Mouse (Mus musculus): ENCODE results near the gene Pknox1.

GRCm38 (mm10) chr17:31646199-31647002, 81.9 kb downstream of the Pknox1 start:
- TF ChIP-seq CTCF (IDR thresholded peaks at IDR 0.05; ENCODE audit: borderline replicate concordance, control insufficient read depth, extremely low read depth, insufficient read depth, low read length, poor library complexity) = no peak
- TF ChIP-seq POLR2A (IDR thresholded peaks at IDR 0.05; ENCODE audit: control insufficient read depth, extremely low read depth, insufficient read depth, low read length, poor library complexity) = no peak

Data from thymus, adult 2 months (tissue).